Mouse (Mus musculus) lung, embryonic 15.5 days (tissue): ENCODE measurements around the gene Hadhb. TPM values are rescaled to one million over a fixed set of nuclear protein-coding genes. Genes with fewer than 3 reads are reported as not detected.
A peak's percentile ranks its signal among the peaks of the same experiment; 100 is the strongest.

ENCODE experiments used
- ATAC-seq: fragments of 200-750 bp; cut with Nextera tagmentation; 2 replicates; pipeline ENCODE4 v1.8.0; 2017; ENCODE audit warnings: moderate number of reproducible peaks, borderline replicate concordance; ENCODE audit not compliant: low FRiP score, low TSS enrichment; ENCODE audit errors: extremely low read depth
- H3K27ac ChIP-seq: fragments of 300-500 bp; sonication (generic); 2 replicates; pipeline ENCODE4 v1.5.1; 2015; ENCODE audit warnings: moderate library complexity, mild to moderate bottlenecking, inconsistent platforms
- H3K27me3 ChIP-seq: fragments of 300-500 bp; sonication (generic); 2 replicates; pipeline ENCODE4 v1.6.1; 2015; ENCODE audit warnings: inconsistent platforms
- H3K36me3 ChIP-seq: fragments of 300-500 bp; sonication (generic); 2 replicates; pipeline ENCODE4 v1.6.1; 2015; ENCODE audit warnings: inconsistent platforms
- H3K4me1 ChIP-seq: fragments of 300-500 bp; sonication (generic); 2 replicates; pipeline ENCODE4 v1.6.1; 2015; ENCODE audit warnings: inconsistent platforms
- H3K4me2 ChIP-seq: fragments of 300-500 bp; sonication (generic); 2 replicates; pipeline ENCODE4 v1.6.1; 2015; ENCODE audit warnings: inconsistent platforms, mild to moderate bottlenecking, moderate library complexity
- H3K4me3 ChIP-seq: fragments of 300-500 bp; sonication (generic); 2 replicates; pipeline ENCODE4 v1.5.1; 2015; ENCODE audit warnings: mild to moderate bottlenecking, inconsistent platforms
- H3K9ac ChIP-seq: fragments of 300-500 bp; sonication (generic); 2 replicates; pipeline ENCODE4 v1.6.1; 2015; ENCODE audit warnings: inconsistent platforms
- H3K9me3 ChIP-seq: fragments of 300-500 bp; sonication (generic); 2 replicates; pipeline ENCODE4 v1.6.1; 2016; ENCODE audit warnings: inconsistent platforms
- WGBS: fragments of 180-500 bp; shearing (Covaris S2); methylation state at CpG from one replicate; pipeline ENCODE4 v1.1.7; 2015; 5-methylcytosine and 5-hydroxymethylcytosine counted together
- polyA plus RNA-seq: library from polyadenylated mRNA; unstranded; fragments of >200 nt; fragmentation: Nextera tagmentation; extraction: Ambion mirVana; gene quantifications from 2 replicates; pipeline ENCODE4 v1.2.1, GENCODE M21; 2015

The Hadhb gene
- polyA plus RNA-seq, 1 experiment from 2014 or later: 138 TPM

- H3K9ac ChIP-seq: peak overlapping the region; percentile 47
- H3K4me1 ChIP-seq: peaks cover 31% of the 10 kb centered on the region
- WGBS: under 1% methylated on average over 93 of the region's 103 CpGs
- peak overlapping the region; percentile 60 for H3K4me3 ChIP-seq
- H3K4me2 ChIP-seq: peak overlapping the region; percentile 98
- peaks cover 9% of the 10 kb centered on the region; the same call in 1 of the 2 replicates for H3K36me3 ChIP-seq
- peaks cover 71% of the 10 kb centered on the region for H3K27me3 ChIP-seq
- ATAC-seq: peak; percentile 84
- H3K9me3 ChIP-seq: no peaks in the 10 kb centered on the region
- H3K27ac ChIP-seq: no peak overlapping the region
Observed at GRCm38 (mm10) chr5:30113881-30114760, 40.9 kb upstream of the Hadhb start.

GRCm38 (mm10) chr5:30114761-30115140 lies 40.3 kb upstream of the Hadhb start:
- Histone ChIP-seq H3K9me3 (no peaks in the 10 kb centered on the region), H3K27ac (no peak overlapping the region), H3K9ac (peak overlapping the region; percentile 47), H3K4me2 (peak overlapping the region; percentile 98), H3K4me1 (peaks cover 31% of the 10 kb centered on the region), H3K27me3 (peaks cover 64% of the 10 kb centered on the region), H3K36me3 (peaks cover 15% of the 10 kb centered on the region), H3K4me3 (peak overlapping the region; percentile 60)
- WGBS: 2% methylated on average over 28 of the region's 28 CpGs
- ATAC-seq: no peak

- H3K4me3 ChIP-seq: no peak overlapping the region
- WGBS: 23% methylated on average over 10 of the region's 10 CpGs
- no peak overlapping the region for H3K9ac ChIP-seq
- H3K4me1 ChIP-seq: peaks cover 26% of the 10 kb centered on the region
- no peak overlapping the region for H3K27ac ChIP-seq
- no peak for ATAC-seq
- no peak overlapping the region for H3K4me2 ChIP-seq
- H3K9me3 ChIP-seq: no peaks in the 10 kb centered on the region
- peaks cover 25% of the 10 kb centered on the region for H3K36me3 ChIP-seq
- H3K27me3 ChIP-seq: peaks cover 55% of the 10 kb centered on the region
Observed at GRCm38 (mm10) chr5:30115718-30116117, 39.3 kb upstream of the Hadhb start.

DNA sequence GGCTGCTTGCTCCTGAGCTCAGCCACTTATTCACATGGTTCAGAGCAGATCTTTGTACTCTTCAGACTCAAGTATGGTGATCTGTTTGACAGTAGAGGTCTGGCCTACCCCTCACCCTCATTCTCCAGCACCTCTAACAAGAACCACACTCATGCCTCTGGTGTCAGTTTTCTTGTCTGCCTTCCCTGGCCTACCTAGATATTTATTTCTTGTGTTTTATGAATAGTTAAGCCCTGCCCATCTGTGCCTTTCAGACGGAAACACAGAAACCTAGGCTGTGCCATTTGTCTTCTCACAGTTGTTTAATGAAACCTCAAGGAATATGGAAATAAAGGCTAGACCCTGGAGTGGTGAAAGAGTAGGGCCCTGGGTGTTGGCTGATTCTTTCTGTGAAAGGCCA lies 37.0 kb upstream of the Hadhb start:
- 59% methylated on average over 1 of the region's 1 CpGs for WGBS
- H3K27ac ChIP-seq: no peak overlapping the region
- H3K36me3 ChIP-seq: peaks cover 47% of the 10 kb centered on the region

GRCm38 (mm10) chr5:30119163-30119562 lies 35.9 kb upstream of the Hadhb start:
- no peak for ATAC-seq
- 89% methylated on average over 6 of the region's 6 CpGs for WGBS
- no peak overlapping the region for H3K27ac ChIP-seq
- H3K9ac ChIP-seq: no peak overlapping the region
- peaks cover 8% of the 10 kb centered on the region for H3K4me1 ChIP-seq
- peaks cover 20% of the 10 kb centered on the region for H3K27me3 ChIP-seq
- peaks cover 56% of the 10 kb centered on the region for H3K36me3 ChIP-seq
- no peak overlapping the region for H3K4me2 ChIP-seq
- H3K9me3 ChIP-seq: no peaks in the 10 kb centered on the region
- H3K4me3 ChIP-seq: no peak overlapping the region

More for the DNA sequence above, 37.0 kb upstream of the Hadhb start:
- H3K9me3 ChIP-seq: no peaks in the 10 kb centered on the region
- no peak overlapping the region for H3K4me3 ChIP-seq
- ATAC-seq: no peak
- peaks cover 32% of the 10 kb centered on the region for H3K27me3 ChIP-seq
- peaks cover 17% of the 10 kb centered on the region for H3K4me1 ChIP-seq
- H3K9ac ChIP-seq: no peak overlapping the region
- H3K4me2 ChIP-seq: no peak overlapping the region

GRCm38 (mm10) chr5:30120106-30120505 lies 34.9 kb upstream of the Hadhb start:
- peaks cover under 1% of the 10 kb centered on the region; the same call in 1 of the 2 replicates for H3K4me1 ChIP-seq
- H3K9ac ChIP-seq: no peak overlapping the region
- H3K4me2 ChIP-seq: no peak overlapping the region
- peaks cover 65% of the 10 kb centered on the region for H3K36me3 ChIP-seq
- peaks cover 11% of the 10 kb centered on the region for H3K27me3 ChIP-seq
- WGBS: 81% methylated on average over 7 of the region's 7 CpGs
- H3K27ac ChIP-seq: no peak overlapping the region
- H3K9me3 ChIP-seq: no peaks in the 10 kb centered on the region
- no peak overlapping the region for H3K4me3 ChIP-seq
- ATAC-seq: no peak

DNA sequence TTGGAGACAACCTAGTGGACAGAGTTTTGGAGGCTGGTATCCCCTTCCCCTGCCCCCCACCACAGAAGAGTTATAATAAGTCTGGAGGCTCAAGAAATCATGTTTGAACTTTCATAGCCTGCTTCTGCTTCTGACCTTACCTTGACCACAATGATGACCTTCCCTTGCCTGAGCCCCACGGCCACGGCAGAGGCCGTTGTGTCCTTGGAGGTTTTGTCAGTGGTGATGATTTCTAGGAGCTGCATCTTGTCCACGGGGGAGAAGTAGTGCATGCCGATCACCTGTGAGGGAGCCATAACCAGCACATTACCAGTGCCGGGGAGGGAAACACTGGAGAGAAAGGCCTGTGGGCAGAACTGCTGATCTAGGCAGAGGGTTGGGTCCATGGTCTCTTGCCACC lies 32.6 kb upstream of the Hadhb start:
- Histone ChIP-seq H3K4me3 (no peak overlapping the region), H3K4me2 (no peak overlapping the region), H3K9ac (no peak overlapping the region), H3K27me3 (no peaks in the 10 kb centered on the region), H3K36me3 (peaks cover 84% of the 10 kb centered on the region), H3K9me3 (no peaks in the 10 kb centered on the region), H3K4me1 (no peaks in the 10 kb centered on the region), H3K27ac (no peak overlapping the region)
- 91% methylated on average over 6 of the region's 6 CpGs for WGBS
- no peak for ATAC-seq

DNA sequence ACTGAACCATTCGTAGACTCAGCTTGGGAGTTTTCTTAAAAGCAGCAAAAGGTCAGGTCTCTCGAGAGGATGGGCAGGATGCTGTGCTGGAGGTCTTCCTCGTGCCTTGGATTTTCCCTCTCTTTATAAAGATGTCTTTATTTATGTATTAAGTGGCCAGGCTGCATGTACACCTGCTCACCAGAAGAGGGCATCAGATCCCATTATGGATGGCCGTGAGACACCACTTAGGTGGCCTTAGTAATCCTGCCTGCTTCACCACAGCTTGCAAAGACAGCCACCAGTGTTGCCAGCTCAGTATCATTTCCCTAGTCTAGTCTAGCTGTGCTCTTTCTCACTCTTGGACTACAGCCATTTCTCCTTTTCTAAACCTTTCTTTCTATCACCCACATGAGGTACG lies 29.5 kb upstream of the Hadhb start:
- no peak for ATAC-seq
- Histone ChIP-seq H3K4me2 (no peak overlapping the region), H3K4me1 (no peaks in the 10 kb centered on the region), H3K36me3 (peaks cover 87% of the 10 kb centered on the region), H3K27me3 (no peaks in the 10 kb centered on the region), H3K4me3 (no peak overlapping the region), H3K9me3 (no peaks in the 10 kb centered on the region), H3K9ac (no peak overlapping the region), H3K27ac (no peak overlapping the region)
- WGBS: 39% methylated on average over 5 of the region's 5 CpGs

GRCm38 (mm10) chr5:30126756-30127155 lies 28.3 kb upstream of the Hadhb start:
- H3K9me3 ChIP-seq: no peaks in the 10 kb centered on the region
- no peaks in the 10 kb centered on the region for H3K27me3 ChIP-seq
- H3K4me3 ChIP-seq: no peak overlapping the region
- no peak overlapping the region for H3K4me2 ChIP-seq
- H3K36me3 ChIP-seq: peaks cover 81% of the 10 kb centered on the region
- no peak overlapping the region for H3K9ac ChIP-seq
- ATAC-seq: no peak
- 90% methylated on average over 7 of the region's 7 CpGs for WGBS
- H3K27ac ChIP-seq: no peak overlapping the region
- no peaks in the 10 kb centered on the region for H3K4me1 ChIP-seq

- no peak overlapping the region for H3K27ac ChIP-seq
- 88% methylated on average over 13 of the region's 13 CpGs for WGBS
- H3K36me3 ChIP-seq: peaks cover 78% of the 10 kb centered on the region
- no peak for ATAC-seq
- H3K9me3 ChIP-seq: no peaks in the 10 kb centered on the region
- H3K4me2 ChIP-seq: no peak overlapping the region
- no peak overlapping the region for H3K9ac ChIP-seq
- no peaks in the 10 kb centered on the region for H3K27me3 ChIP-seq
- no peaks in the 10 kb centered on the region for H3K4me1 ChIP-seq
- H3K4me3 ChIP-seq: no peak overlapping the region
Observed at GRCm38 (mm10) chr5:30127921-30128597, 27.0 kb upstream of the Hadhb start.

DNA sequence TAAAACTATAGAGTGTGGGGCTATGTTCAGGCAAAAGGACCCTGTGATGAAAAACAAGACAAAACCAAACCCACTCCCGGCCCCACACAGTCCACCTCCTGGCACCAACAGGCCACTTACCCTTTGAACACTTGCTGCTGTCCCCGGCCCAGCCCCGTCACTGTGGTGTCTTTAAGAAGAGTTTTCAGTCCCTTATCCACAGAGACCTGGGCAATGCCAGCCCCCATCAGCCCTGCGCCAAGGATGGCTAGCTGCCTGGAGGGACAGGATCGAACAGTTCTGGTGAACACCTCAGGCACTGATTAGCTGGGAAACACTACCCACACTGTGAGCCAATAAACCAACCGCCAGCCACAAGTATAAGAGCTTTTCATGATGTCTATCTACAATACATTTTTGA lies 26.4 kb upstream of the Hadhb start:
- no peaks in the 10 kb centered on the region for H3K9me3 ChIP-seq
- H3K36me3 ChIP-seq: peaks cover 77% of the 10 kb centered on the region
- no peaks in the 10 kb centered on the region for H3K4me1 ChIP-seq
- no peak overlapping the region for H3K27ac ChIP-seq
- H3K4me2 ChIP-seq: no peak overlapping the region
- ATAC-seq: no peak
- H3K9ac ChIP-seq: no peak overlapping the region
- 91% methylated on average over 6 of the region's 6 CpGs for WGBS
- H3K4me3 ChIP-seq: no peak overlapping the region
- no peaks in the 10 kb centered on the region for H3K27me3 ChIP-seq

DNA sequence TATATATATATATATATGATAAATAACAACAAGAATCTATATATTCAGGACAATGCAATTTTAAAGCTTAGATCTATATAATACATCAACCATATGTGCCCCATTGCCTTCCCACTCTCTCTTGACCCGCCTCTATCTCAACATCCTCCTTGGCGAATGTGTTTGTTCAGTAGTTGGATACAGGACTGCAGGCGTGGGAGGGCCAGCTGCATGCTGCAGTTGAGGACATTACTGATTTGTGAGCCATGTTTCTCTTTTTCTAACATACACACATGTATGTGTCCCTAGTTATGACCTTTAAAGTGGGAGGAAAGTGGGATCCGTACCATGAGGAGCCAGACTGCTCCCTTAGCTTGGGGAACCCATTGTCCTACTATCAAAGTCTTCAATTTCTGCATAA lies 23.8 kb upstream of the Hadhb start:
- H3K4me2 ChIP-seq: no peak overlapping the region
- H3K9ac ChIP-seq: no peak overlapping the region
- H3K4me1 ChIP-seq: no peaks in the 10 kb centered on the region
- no peaks in the 10 kb centered on the region for H3K27me3 ChIP-seq
- no peaks in the 10 kb centered on the region for H3K9me3 ChIP-seq
- H3K27ac ChIP-seq: no peak overlapping the region
- H3K36me3 ChIP-seq: peaks cover 79% of the 10 kb centered on the region
- no peak overlapping the region for H3K4me3 ChIP-seq
- WGBS: 83% methylated on average over 4 of the region's 4 CpGs
- ATAC-seq: no peak
